Mouse (Mus musculus) heart, postnatal 14 days (tissue): ENCODE measurements around the gene Lmo7. TPM values are rescaled to one million over a fixed set of nuclear protein-coding genes. Genes with fewer than 3 reads are reported as not detected.

ENCODE experiments used
- DNase-seq, 2 experiments: peaks; one replicate each; pipeline ENCODE4 v3.0.0; 2021 to 2022
- intact Hi-C: fragments of 180-260 bp; cut with DNase I; formaldehyde crosslinking; loops from one replicate; pipeline ENCODE4 v1.15.1; 2025
- total RNA-seq, 2 experiments: library from RNA; stranded (reverse); gene quantifications; 2 replicates each; pipeline ENCODE4 v1.2.3; 2021

Gene Lmo7
- total RNA-seq, 2 experiments from 2014 or later = 375 to 378 TPM

DNA sequence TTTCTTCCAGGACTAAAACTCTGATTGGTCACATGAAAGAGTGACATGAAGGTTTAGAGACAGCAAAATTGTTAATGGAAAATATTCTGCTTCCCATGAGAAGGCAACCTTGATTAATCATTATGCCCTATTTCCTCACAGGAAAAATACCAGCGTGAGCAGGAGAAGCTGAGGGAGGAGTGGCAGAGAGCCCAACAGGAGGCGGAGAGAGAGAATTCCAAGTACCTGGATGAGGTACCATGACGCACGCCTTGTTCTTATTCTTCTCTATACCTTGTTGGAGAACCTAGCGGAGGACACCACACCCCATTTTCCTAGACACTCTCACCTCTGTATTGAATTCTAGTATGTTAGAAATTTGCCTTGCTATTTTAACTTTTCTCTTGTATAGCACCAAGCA is 188.7 kb downstream of the Lmo7 start:
- intact Hi-C loops = no loop called here
- DNase-seq = no peak

DNA sequence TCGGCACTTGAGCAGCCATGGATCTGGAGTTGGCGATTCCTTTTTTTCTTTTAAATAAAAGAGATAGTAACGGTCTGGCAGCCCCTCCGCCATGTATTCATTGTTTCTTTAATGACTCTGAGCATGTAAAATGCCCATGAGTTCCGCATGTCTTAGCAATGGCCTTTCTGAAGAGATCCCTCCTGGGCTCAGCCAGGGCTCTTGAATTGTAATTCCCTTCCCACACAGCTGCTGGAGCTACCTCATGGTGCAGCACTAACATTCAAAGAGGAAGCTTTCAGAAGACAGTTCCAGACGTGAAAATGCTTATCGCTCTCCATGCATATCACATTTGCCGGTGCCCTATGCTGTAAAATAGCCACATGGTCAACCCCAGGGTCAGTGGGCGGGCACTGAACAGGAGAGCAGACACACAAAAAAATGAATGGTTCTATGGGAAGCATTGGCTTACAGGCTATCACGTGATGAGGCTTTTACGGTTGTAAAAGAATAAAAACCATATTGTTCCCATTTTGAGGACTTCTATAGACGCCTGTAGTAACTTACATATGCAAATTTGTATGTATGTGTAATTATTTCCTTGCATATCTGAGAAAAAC is 198.0 kb downstream of the Lmo7 start:
- DNase-seq = no peak
- intact Hi-C loops = loop anchor here (5.0 kb wide), 1 partner anchor 145 kb away; no protein-coding TSS in a partner anchor

GRCm38 (mm10) chr14:101930576-101931447 is 201.1 kb downstream of the Lmo7 start:
- intact Hi-C loops = no loop called here
- DNase-seq = peak; percentile 10 to 20

DNA sequence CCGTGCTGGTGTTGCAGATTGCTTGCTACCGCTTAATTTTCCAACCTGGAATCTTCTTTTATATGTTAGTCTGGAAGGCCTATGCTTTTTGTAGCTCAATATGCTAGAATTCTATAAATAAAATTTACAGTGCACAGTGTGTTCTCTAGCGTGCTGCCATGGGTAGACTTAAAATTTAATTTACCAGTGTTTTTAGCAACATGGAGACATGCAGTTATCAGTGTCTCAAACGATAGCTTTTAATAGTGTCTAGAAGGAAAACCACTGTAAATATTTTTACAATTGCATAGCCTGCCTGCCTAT is 201.6 kb downstream of the Lmo7 start:
- intact Hi-C loops = no loop called here
- no peak for DNase-seq

DNA sequence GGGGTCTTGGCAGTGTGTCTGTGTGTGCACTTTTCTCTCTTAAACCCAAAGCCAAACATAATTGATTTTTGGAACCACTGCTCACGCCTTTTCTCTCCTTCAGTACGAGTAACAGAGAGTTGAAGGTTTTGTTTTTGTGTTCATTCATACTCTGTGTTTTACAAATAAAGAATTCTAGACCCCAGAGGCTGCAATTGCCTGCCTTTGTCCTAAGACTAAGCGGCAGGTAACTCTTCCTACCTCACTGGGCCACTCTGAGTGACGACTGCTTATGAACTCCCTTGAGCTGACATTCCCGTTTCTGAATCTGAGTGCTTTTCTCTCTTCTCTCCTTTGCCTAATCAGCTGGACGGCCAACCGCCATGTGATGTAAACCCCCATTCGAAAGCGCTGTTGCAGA is 203.8 kb downstream of the Lmo7 start:
- intact Hi-C loops = no loop called here
- no peak for DNase-seq

DNA sequence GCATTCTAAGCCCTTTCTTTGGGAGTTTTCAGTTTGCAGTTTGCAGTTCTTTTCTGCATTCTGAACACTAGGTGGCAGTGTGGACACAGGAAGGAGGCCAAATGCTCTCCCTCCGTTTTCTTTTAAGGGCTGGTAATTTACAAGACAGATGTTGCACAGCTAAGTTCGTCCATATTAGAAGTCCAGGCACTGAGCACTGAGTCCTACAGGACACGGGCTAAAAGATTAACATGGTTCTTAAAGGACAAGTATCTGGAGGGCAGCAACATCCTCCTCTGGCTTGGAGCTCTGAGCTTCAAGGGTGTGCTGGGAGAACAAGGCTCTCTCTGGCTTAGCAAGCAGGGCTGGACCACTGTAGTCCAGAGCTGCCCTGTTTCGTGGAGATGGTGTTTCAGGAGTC is 213.2 kb downstream of the Lmo7 start:
- intact Hi-C loops = loop anchor here (10.0 kb wide), 1 partner anchor 288 kb away; the partner anchor contains the start of gene Uchl3
- DNase-seq = peak; percentile 39 to 68

DNA sequence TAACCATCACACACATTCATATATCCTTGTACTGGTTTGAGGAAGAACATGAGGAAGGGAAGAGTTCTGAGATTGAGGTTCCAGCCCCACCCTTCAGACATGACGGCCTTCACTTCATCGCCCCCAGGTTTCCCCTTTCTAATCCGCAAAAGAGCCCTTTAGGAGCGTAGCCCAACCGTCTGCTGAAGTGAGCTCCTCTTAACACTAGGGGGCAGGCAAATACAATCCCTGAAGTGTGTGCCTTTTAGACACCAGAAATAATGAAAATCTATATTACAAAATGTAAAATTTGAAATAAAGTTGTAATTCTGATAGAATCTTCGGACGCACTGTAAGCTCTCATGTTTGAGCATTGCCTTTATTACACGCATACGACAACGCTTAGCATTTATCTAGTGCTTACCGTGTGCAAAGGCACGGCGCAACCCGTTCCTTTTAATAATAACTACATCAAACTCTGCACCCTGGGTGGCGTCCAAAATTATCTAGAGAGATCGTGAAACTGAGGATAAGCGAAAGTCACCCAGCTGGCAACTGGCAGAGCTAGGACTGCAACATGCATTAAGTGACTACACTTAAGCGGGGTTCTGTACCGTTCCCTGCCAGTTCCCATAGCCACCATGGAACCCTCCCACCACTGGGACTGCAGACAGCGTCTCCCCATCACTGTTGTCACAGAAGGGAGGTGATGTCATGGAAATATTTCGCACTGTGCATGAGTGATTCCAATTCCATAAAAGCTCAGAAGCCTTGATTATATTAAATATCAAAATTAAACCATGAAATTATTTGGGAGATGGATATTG is 217.2 kb downstream of the Lmo7 start:
- DNase-seq = peak; percentile 17 to 57
- intact Hi-C loops = loop anchor here (1.0 to 10.0 kb wide), 4 partner anchors 164 to 1045 kb away; partner anchors contain the start of gene Uchl3

DNA sequence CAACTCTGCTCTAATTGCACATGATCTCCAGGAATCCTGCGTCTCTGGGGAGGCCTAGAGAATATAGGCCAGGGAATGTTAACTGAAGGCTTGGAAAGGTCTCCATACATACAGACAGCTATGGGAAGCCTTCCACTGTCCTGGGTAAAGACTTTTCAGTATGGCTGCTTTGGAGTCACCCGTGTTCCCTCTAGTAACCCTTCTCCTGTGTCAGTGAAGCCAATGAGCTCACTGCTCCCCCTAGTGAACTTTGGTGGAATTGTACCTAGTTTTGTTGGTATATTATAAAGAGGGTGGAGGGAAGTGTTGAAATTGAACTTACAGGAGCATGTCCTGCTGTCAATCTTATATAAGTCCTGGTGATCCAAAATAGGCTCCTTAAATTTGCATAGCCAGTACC is 219.4 kb downstream of the Lmo7 start:
- peak; percentile 9 to 69 for DNase-seq
- intact Hi-C loops = loop anchor here (5.0 to 10.0 kb wide), 2 partner anchors 294 to 1043 kb away; partner anchors contain the start of gene Uchl3

DNA sequence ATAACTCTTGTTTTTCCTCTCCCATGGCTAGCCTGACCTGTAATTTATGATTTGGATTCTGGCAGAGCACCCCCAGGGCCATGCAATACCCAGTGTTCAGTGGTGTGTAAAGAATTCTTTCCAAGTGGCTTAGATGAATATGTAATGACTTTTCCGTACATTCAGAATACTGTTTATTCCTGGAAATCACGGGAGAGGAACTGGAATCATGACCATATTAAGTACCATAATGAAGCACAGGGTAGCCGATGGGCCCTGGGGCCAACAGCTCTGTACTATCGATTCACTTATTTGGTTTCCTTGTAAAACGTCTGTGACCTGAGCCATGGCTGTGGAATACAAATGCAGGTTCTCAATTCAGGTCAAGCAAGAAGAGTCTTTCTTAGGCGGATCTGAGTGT is 221.3 kb downstream of the Lmo7 start:
- intact Hi-C loops = no loop called here
- DNase-seq = no peak

- intact Hi-C loops = no loop called here
- no peak for DNase-seq
Measured at GRCm38 (mm10) chr14:101953793-101954468, 224.2 kb downstream of the Lmo7 start.

DNA sequence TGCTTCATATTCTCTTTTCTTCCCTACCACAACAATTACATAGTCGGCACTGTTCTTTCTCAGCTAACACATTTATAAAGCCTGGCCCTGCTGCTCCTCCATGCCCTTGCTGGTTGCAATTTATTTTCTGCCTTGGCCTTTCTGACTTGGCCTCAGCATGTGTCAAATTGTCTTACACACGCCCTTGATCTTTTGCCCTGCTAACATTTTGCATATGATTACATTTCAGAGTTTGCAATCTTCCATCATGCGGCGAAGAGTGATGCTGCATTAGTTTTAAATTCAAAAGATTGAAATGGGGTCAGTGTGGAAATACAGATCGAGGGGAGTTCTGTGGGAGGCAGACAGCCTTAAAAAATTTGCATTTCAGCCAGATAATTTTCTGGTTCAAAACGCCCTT is 234.6 kb downstream of the Lmo7 start:
- intact Hi-C loops = no loop called here

GRCm38 (mm10) chr14:101964956-101965355 is 235.2 kb downstream of the Lmo7 start:
- DNase-seq = no peak
- intact Hi-C loops = no loop called here

More for the DNA sequence above, 234.6 kb downstream of the Lmo7 start:
- DNase-seq = no peak

DNA sequence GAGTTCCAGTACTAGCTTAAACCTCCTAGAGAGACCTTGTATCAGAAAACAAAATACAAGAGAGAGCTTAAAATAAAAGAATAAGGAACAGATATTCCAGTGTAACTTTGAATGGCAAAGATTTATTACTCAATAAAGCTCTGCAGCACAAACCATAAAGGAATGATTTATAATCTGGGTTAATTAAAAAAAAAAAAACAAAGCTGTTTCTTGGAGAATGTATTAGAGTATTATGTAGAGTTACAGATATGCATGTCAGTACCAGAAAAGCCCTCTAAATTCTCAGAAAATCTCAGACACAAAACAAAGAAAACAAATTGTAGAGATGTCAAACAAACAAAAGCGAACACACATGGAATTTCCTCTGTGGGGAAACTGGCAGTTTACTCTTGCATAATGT is 243.0 kb downstream of the Lmo7 start:
- no peak for DNase-seq
- intact Hi-C loops = no loop called here

DNA sequence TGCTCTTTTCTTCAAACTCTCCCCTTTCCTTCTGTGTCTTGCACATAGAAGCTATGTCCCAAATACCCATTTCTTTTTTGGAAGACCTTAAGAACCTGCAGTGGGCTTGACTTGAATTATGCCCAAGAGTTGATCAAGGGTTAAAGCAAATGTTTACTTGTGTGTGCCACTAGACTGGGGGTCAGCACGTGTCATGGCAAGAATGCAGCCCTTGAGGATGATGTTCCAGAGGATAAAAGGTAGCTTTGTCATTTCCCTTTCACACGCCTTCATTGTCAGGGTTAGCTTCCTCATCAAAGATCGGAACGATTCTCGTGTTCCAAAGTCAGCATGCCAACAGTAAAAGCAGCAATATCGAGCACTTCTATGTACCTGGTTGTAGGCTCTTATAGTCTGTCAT is 243.4 kb downstream of the Lmo7 start:
- DNase-seq = no peak
- intact Hi-C loops = no loop called here

- no peak for DNase-seq
- intact Hi-C loops = no loop called here
Measured at GRCm38 (mm10) chr14:101976021-101976685, 246.4 kb downstream of the Lmo7 start.

Other genes with a start within 250 kb of the Lmo7 start
- gene Tbc1d4, start 120.8 kb upstream of the Lmo7 start, total RNA-seq = 10 to 100 TPM; 43.4 to 47.7 TPM
- gene Commd6, start 89.3 kb upstream of the Lmo7 start, total RNA-seq = 10 to 100 TPM; 26.0 to 29.4 TPM
- gene Uchl3, start 76.0 kb upstream of the Lmo7 start, total RNA-seq = 10 to 100 TPM; 23.6 to 26.7 TPM
- 1 to 10 TPM; 1.2 to 1.3 TPM for gene Gm9922, start 143 bp upstream of the Lmo7 start, total RNA-seq